Mouse (Mus musculus) thymus, adult 2 months (tissue): ENCODE results near the gene Slc22a16.
"Not testable (repeated sequence)": the region's sequence is repeated elsewhere in the genome, so short reads cannot be mapped to it uniquely, and the experiment has no call there.

Experiments
- CTCF ChIP-seq: fragments of 200-500 bp; IDR thresholded peaks from 2 replicates; pipeline ENCODE4 v1.5.1; 2012; ENCODE audit warnings: mild to moderate bottlenecking, control low read depth, low read length, moderate library complexity, borderline replicate concordance; ENCODE audit not compliant: control insufficient read depth, poor library complexity, insufficient read depth; ENCODE audit errors: extremely low read depth
- POLR2A ChIP-seq: fragments of 200-500 bp; IDR thresholded peaks from 2 replicates; pipeline ENCODE4 v1.6.1; 2012; ENCODE audit warnings: mild to moderate bottlenecking, low read length, control low read depth, moderate library complexity; ENCODE audit not compliant: control insufficient read depth, poor library complexity, insufficient read depth; ENCODE audit errors: extremely low read depth

DNA sequence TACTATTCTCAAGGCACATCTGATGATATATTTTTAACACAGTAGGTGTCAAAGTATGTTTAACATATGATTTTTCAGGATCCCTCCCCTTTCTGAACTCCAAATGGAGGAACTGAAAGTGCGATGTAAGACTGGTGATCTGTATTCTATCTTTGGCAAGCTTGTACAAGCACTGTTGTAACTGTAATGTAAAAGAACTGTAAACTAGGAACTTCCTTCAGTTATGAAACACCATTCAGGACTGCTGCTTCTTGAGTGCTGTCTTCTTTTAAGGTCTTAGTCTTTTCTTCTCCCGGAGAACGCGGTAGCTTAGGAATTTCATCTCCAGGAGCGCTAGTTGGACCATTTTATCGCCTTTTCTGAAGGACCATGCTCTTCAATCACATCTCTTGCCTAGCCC lies 4.4 kb upstream of the Slc22a16 start:
- TF ChIP-seq CTCF, POLR2A: not testable (repeated sequence)
